Mouse (Mus musculus): Measurements from ENCODE around the gene Lins1. TPM values are rescaled to one million over a fixed set of nuclear protein-coding genes. Genes with fewer than 3 reads are reported as not detected.

Lins1 gene
- total RNA-seq, 2 experiments from 2014 or later = 9.4 to 9.9 TPM

DNA sequence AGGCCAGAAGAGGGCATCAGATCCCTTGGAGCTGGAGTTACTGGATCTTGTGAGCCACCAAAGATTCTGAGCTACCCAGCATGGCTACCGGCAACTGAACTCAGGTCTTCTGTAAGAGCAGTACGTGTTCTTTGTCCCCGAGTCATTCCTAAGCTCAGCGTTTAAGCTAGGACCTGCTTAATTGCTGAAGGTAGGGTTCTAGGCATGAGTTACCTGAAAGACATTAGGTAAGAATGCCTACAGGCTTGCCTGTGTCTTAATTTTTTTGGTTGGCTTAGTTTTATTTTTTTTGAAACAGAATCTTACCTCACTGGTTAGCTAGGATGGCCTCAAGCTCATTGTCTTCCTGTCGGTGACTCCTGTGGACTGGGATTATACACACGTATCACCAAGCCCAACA lies 38.4 kb downstream of the Lins1 start:
- no peak for DNase-seq (ENCODE audit: low spot score in 2 of 2)

DNA sequence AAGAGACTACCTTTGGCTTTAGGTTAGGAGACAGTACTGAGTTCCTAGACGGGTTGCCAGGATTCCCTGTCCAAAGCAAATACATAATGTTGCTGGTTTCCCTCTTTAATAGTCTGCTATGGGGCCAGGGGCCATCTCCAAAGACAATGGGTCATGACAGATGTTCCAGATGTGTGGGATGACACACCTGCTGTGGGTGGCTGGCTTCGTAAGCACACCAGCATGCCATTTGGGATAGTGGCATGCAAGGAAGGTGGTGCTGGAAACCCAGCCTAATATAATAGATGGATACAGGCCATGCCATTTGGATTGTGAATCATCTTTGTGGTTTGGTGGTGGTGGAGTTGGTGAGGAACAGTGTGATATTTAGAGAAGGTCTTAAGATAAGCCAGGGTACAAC lies 39.5 kb downstream of the Lins1 start:
- DNase-seq (ENCODE audit: low spot score in 2 of 2) = no peak

DNA sequence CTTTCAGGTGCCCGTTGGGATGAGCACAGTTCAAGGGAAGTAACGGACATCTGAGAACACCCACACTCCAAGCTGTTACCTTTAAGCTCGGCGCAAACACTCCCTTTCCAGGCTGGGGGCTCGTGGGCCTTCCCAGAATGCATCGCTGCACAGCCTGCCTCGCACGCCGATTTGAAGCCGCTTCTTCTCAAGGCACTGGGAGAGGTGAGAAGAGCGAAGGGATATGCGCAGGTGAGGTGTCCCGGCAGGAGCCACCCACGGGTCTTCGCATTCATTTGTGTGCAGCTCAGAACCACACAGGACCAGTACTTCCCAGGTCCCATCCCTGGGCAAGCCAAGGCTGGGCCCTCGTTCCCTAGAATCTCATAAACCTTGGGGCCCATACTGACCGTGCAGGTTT lies 43.7 kb downstream of the Lins1 start:
- DNase-seq (ENCODE audit: low spot score in 2 of 2) = no peak

DNA sequence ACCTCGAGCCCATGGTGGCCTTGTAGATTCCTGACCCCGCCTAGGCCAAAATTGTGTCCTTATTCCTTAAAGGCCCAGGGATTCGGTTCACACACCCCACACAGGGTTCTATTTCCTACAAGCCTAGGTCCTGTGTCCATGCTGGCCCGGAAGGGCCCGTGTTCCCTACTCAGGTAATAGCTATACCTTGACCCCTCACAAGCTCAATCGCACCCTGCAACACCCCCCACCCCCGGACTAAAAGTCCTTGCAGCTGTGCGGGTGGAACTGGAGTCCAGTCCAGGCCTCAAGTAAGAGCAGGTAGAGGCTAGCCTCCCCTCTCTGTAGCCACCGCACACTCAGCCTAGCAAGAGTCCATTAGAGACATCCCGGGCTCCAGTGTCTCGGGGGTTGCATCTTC lies 44.2 kb downstream of the Lins1 start:
- no peak for DNase-seq (ENCODE audit: low spot score in 2 of 2)

- DNase-seq (ENCODE audit: low spot score in 2 of 2) = no peak
Measured at GRCm38 (mm10) chr7:66734466-66734865, 44.8 kb downstream of the Lins1 start.

- no peak for DNase-seq (ENCODE audit: low spot score in 2 of 2)
Measured at GRCm38 (mm10) chr7:66734993-66735392, 45.3 kb downstream of the Lins1 start.

- no peak for DNase-seq (ENCODE audit: low spot score in 2 of 2)
Measured at GRCm38 (mm10) chr7:66737418-66737817, 47.7 kb downstream of the Lins1 start.

GRCm38 (mm10) chr7:66741008-66741407 lies 51.3 kb downstream of the Lins1 start:
- no peak for DNase-seq (ENCODE audit: low spot score in 2 of 2)

DNA sequence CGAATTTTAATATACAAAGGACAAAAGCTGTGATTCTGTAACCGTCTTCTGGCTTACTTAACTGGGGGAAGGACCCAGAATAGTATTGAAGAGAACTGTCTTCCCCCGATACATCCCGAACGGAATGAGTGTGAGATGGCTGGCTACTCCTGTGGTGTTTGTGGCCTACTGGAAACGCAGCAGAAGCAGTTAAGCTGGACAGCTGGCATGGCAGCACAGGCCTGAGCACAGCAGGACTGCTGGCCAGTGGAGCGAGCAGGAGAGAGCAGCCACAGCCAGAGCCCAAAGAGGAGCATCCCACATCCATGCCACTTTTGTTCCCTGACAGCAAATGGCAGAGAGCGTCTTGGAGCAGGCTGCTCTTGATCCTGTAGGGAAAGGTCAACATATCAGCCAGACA lies 51.7 kb downstream of the Lins1 start:
- DNase-seq (ENCODE audit: low spot score in 2 of 2) = no peak

- DNase-seq (ENCODE audit: low spot score in 2 of 2) = no peak
Measured at GRCm38 (mm10) chr7:66743377-66743781, 53.7 kb downstream of the Lins1 start, which contains the start of gene Cers3. Gene Cers3 (plus strand): TSS chr7:66743504.

- DNase-seq (ENCODE audit: low spot score in 2 of 2) = no peak
Measured at GRCm38 (mm10) chr7:66746972-66747371, 57.3 kb downstream of the Lins1 start.

DNA sequence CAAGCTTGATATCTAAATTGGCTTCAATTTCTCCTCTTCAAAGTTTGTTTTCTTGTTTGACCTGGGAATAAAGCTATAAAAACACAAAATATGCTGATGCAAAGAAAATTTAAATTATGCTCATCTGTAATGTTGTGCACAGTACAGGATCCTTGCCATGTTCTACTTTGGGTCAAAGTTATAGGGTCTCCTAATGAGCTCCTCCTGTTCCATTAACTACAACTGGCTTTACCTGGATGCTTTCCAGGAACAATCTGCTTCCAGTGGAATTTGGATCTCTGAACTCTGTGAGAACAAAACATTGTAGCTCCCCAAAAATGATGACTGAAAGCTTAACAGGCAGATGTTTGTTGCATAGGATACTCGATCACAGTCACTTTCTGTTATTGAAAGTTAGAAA lies 60.3 kb downstream of the Lins1 start:
- no peak for DNase-seq (ENCODE audit: low spot score in 2 of 2)

GRCm38 (mm10) chr7:66753816-66754215 lies 64.1 kb downstream of the Lins1 start:
- DNase-seq (ENCODE audit: low spot score in 2 of 2) = no peak

DNA sequence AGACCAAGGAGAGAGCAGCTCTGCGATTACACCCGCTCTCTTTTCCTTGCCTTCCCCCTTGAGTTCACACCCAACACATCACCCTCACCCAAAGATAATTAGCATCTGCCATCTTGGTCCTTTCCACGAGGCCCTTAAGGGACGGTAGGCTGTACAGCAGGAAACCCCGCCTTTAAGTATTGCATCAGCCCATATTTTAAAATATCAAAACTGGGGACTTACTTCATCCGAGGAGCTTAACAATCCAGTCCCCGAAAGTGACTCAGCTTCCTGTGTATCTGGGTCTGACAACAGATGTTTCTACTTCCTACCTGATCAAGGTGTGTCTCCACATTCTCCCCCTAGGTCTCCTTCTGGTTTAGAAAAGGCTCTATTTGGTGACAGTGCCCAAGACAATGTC lies 65.9 kb downstream of the Lins1 start:
- DNase-seq (ENCODE audit: low spot score in 2 of 2) = no peak

Other genes with a start within 250 kb of the Lins1 start
- 10 to 100 TPM; 16.2 to 17.8 TPM for gene Asb7, start 293 bp upstream of the Lins1 start, total RNA-seq (2021)
- under 1 TPM; 0.62 to 0.83 TPM for gene Cers3, start 53.6 kb downstream of the Lins1 start, total RNA-seq (2021)
- 10 to 100 TPM; 29.6 to 31.8 TPM for gene Adamts17, start 149.8 kb downstream of the Lins1 start, total RNA-seq (2021)

All from layer of hippocampus, postnatal 14 days (tissue).